Mouse (Mus musculus): ENCODE results near the gene Tkfc. TPM values are rescaled to one million over a fixed set of nuclear protein-coding genes. Genes with fewer than 3 reads are reported as not detected.

Tkfc gene
- polyA plus RNA-seq, 1 experiment from 2014 or later, result 70.8 TPM

GRCm38 (mm10) chr19:10591659-10592377, 13.6 kb downstream of the Tkfc start:
- 91% methylated on average over 6 of the region's 6 CpGs for WGBS
- Histone ChIP-seq H3K9me3 (ENCODE audit: control insufficient read depth, low read length) (no peaks in the 10 kb centered on the region), H3K9ac (ENCODE audit: low read depth, low read length) (no peak overlapping the region), H3K27me3 (replicated peaks; ENCODE audit: control insufficient read depth, insufficient read depth, low read length) (no peaks in the 10 kb centered on the region), H3K4me3 (ENCODE audit: low read length) (no peak overlapping the region), H3K4me1 (ENCODE audit: control insufficient read depth, insufficient read depth, low read length) (no peaks in the 10 kb centered on the region), H3K27ac (ENCODE audit: low read length) (no peak overlapping the region), H3K36me3 (ENCODE audit: control insufficient read depth, insufficient read depth, low read length) (peaks cover 9% of the 10 kb centered on the region), H3K4me2 (ENCODE audit: low read depth, low read length) (no peak overlapping the region)
- no peak for ATAC-seq

GRCm38 (mm10) chr19:10590301-10590700, 15.2 kb downstream of the Tkfc start:
- no peak overlapping the region for H3K4me2 ChIP-seq (ENCODE audit: low read depth, low read length)
- no peak overlapping the region for H3K9ac ChIP-seq (ENCODE audit: low read depth, low read length)
- ATAC-seq, result no peak
- H3K4me1 ChIP-seq (ENCODE audit: control insufficient read depth, insufficient read depth, low read length), result no peaks in the 10 kb centered on the region
- 70% methylated on average over 3 of the region's 3 CpGs for WGBS
- peaks cover 9% of the 10 kb centered on the region for H3K36me3 ChIP-seq (ENCODE audit: control insufficient read depth, insufficient read depth, low read length)
- H3K27me3 ChIP-seq (replicated peaks; ENCODE audit: control insufficient read depth, insufficient read depth, low read length), result no peaks in the 10 kb centered on the region
- H3K4me3 ChIP-seq (ENCODE audit: low read length), result no peak overlapping the region
- no peaks in the 10 kb centered on the region for H3K9me3 ChIP-seq (ENCODE audit: control insufficient read depth, low read length)
- H3K27ac ChIP-seq (ENCODE audit: low read length), result no peak overlapping the region

DNA sequence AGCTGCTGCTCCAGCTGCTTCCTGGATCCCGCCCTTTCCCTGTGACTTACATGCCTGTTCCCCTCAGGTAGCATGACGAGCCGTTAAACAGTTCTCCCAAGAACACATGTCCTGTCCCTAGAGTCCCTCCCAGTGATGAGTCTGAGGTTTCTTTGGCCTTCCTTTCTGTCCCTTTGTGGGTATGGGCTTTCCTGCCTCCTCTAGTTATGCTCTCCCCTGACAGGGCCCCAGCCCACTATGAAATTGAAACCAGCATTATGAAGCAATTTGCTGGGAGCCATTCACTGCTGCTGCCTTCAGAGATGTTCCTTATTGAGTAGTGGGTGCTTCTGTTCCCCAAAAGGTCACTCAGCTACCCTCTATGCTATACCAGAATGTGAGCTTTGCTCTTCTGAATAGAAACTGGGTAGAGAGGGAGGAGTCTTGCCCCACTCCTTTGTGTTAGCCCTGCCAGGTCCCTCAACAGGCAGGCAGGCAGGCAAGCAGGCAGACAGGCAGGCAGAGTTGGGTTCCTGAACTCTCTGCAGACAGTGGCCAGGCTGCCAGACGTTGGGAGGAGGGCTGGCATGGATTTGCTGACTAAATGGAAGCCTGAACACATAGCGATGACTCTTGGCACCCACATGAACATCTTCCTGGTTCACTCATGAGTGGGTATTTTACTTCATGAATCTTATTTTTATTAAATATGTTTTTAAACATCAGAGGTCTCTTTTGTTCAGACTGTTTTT, 16.2 kb downstream of the Tkfc start:
- Histone ChIP-seq H3K36me3 (ENCODE audit: control insufficient read depth, insufficient read depth, low read length) (peaks cover 9% of the 10 kb centered on the region), H3K9ac (ENCODE audit: low read depth, low read length) (no peak overlapping the region), H3K27me3 (replicated peaks; ENCODE audit: control insufficient read depth, insufficient read depth, low read length) (no peaks in the 10 kb centered on the region), H3K4me2 (ENCODE audit: low read depth, low read length) (no peak overlapping the region), H3K27ac (ENCODE audit: low read length) (no peak overlapping the region; the same call in 1 of the 2 replicates), H3K4me1 (ENCODE audit: control insufficient read depth, insufficient read depth, low read length) (no peaks in the 10 kb centered on the region), H3K4me3 (ENCODE audit: low read length) (no peak overlapping the region), H3K9me3 (ENCODE audit: control insufficient read depth, low read length) (no peaks in the 10 kb centered on the region)
- 57% methylated on average over 5 of the region's 5 CpGs for WGBS
- no peak for ATAC-seq

GRCm38 (mm10) chr19:10587231-10587630, 18.2 kb downstream of the Tkfc start:
- Histone ChIP-seq H3K4me1 (ENCODE audit: control insufficient read depth, insufficient read depth, low read length) (no peaks in the 10 kb centered on the region), H3K4me2 (ENCODE audit: low read depth, low read length) (no peak overlapping the region), H3K9me3 (ENCODE audit: control insufficient read depth, low read length) (no peaks in the 10 kb centered on the region), H3K27me3 (replicated peaks; ENCODE audit: control insufficient read depth, insufficient read depth, low read length) (no peaks in the 10 kb centered on the region), H3K9ac (ENCODE audit: low read depth, low read length) (no peak overlapping the region), H3K4me3 (ENCODE audit: low read length) (no peak overlapping the region), H3K27ac (ENCODE audit: low read length) (no peak overlapping the region), H3K36me3 (ENCODE audit: control insufficient read depth, insufficient read depth, low read length) (peaks cover 4% of the 10 kb centered on the region)
- ATAC-seq, result no peak
- 87% methylated on average over 8 of the region's 8 CpGs for WGBS

- H3K4me2 ChIP-seq (ENCODE audit: low read depth, low read length), result 0 out of 2 replicates have a peak overlapping the region, but pooled peaks have one; percentile 17
- H3K4me1 ChIP-seq (ENCODE audit: control insufficient read depth, insufficient read depth, low read length), result no peaks in the 10 kb centered on the region
- H3K27ac ChIP-seq (ENCODE audit: low read length), result no peak overlapping the region
- H3K27me3 ChIP-seq (replicated peaks; ENCODE audit: control insufficient read depth, insufficient read depth, low read length), result no peaks in the 10 kb centered on the region
- H3K9ac ChIP-seq (ENCODE audit: low read depth, low read length), result no peak overlapping the region
- H3K36me3 ChIP-seq (ENCODE audit: control insufficient read depth, insufficient read depth, low read length), result no peaks in the 10 kb centered on the region; the same call in 1 of the 2 replicates
- 60% methylated on average over 8 of the region's 8 CpGs for WGBS
- H3K9me3 ChIP-seq (ENCODE audit: control insufficient read depth, low read length), result no peaks in the 10 kb centered on the region
- peak; percentile 95 for ATAC-seq
- H3K4me3 ChIP-seq (ENCODE audit: low read length), result no peak overlapping the region
Observed at GRCm38 (mm10) chr19:10585112-10585511, 20.3 kb downstream of the Tkfc start.

- Histone ChIP-seq H3K4me2 (ENCODE audit: low read depth, low read length) (no peak overlapping the region), H3K27me3 (replicated peaks; ENCODE audit: control insufficient read depth, insufficient read depth, low read length) (no peaks in the 10 kb centered on the region), H3K27ac (ENCODE audit: low read length) (no peak overlapping the region), H3K36me3 (ENCODE audit: control insufficient read depth, insufficient read depth, low read length) (no peaks in the 10 kb centered on the region; the same call in 1 of the 2 replicates), H3K4me3 (ENCODE audit: low read length) (no peak overlapping the region), H3K9ac (ENCODE audit: low read depth, low read length) (no peak overlapping the region), H3K4me1 (ENCODE audit: control insufficient read depth, insufficient read depth, low read length) (peaks cover 3% of the 10 kb centered on the region; the same call in 1 of the 2 replicates), H3K9me3 (ENCODE audit: control insufficient read depth, low read length) (no peaks in the 10 kb centered on the region)
- no peak for ATAC-seq
- WGBS, result 70% methylated on average over 7 of the region's 7 CpGs
Observed at GRCm38 (mm10) chr19:10583550-10584146, 21.8 kb downstream of the Tkfc start.

GRCm38 (mm10) chr19:10581984-10582383, 23.5 kb downstream of the Tkfc start:
- Histone ChIP-seq H3K9ac (ENCODE audit: low read depth, low read length) (no peak overlapping the region), H3K27me3 (replicated peaks; ENCODE audit: control insufficient read depth, insufficient read depth, low read length) (no peaks in the 10 kb centered on the region), H3K9me3 (ENCODE audit: control insufficient read depth, low read length) (no peaks in the 10 kb centered on the region), H3K4me1 (ENCODE audit: control insufficient read depth, insufficient read depth, low read length) (peaks cover 4% of the 10 kb centered on the region; the same call in 1 of the 2 replicates), H3K4me3 (ENCODE audit: low read length) (no peak overlapping the region), H3K4me2 (ENCODE audit: low read depth, low read length) (no peak overlapping the region), H3K27ac (ENCODE audit: low read length) (no peak overlapping the region), H3K36me3 (ENCODE audit: control insufficient read depth, insufficient read depth, low read length) (no peaks in the 10 kb centered on the region)
- 84% methylated on average over 6 of the region's 6 CpGs for WGBS
- no peak for ATAC-seq

- H3K27me3 ChIP-seq (replicated peaks; ENCODE audit: control insufficient read depth, insufficient read depth, low read length), result no peaks in the 10 kb centered on the region
Observed at GRCm38 (mm10) chr19:10580761-10581160, 24.7 kb downstream of the Tkfc start.

DNA sequence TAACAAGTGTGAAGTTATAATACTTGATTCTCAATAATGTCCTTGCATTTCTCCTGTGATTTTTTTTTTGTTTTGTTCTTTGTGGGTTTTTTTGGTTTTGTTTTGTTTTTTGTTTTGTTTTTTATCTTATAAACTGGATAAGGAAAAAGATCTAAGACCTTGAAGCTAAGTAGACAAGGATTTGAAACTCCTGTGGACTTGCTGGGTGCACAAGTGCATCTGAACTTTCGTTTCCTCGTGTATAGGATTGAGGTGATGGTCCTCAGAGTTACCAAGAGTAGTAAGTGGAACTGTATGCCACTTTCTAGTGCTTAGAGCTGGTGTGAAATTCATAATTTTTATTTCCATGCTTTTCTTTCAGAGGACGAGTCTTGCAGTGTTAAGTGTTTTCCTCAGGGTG, 25.4 kb downstream of the Tkfc start:
- no peak overlapping the region for H3K4me3 ChIP-seq (ENCODE audit: low read length)
- no peak for ATAC-seq
- no peak overlapping the region for H3K27ac ChIP-seq (ENCODE audit: low read length)
- peaks cover 4% of the 10 kb centered on the region; the same call in 1 of the 2 replicates for H3K4me1 ChIP-seq (ENCODE audit: control insufficient read depth, insufficient read depth, low read length)
- no peaks in the 10 kb centered on the region; the same call in 1 of the 2 replicates for H3K36me3 ChIP-seq (ENCODE audit: control insufficient read depth, insufficient read depth, low read length)
- WGBS, result 84% methylated on average over 3 of the region's 3 CpGs
- no peaks in the 10 kb centered on the region for H3K9me3 ChIP-seq (ENCODE audit: control insufficient read depth, low read length)
- no peak overlapping the region for H3K4me2 ChIP-seq (ENCODE audit: low read depth, low read length)
- H3K27me3 ChIP-seq (replicated peaks; ENCODE audit: control insufficient read depth, insufficient read depth, low read length), result no peaks in the 10 kb centered on the region
- no peak overlapping the region for H3K9ac ChIP-seq (ENCODE audit: low read depth, low read length)

More at GRCm38 (mm10) chr19:10580761-10581160, 24.7 kb downstream of the Tkfc start:
- no peak overlapping the region for H3K27ac ChIP-seq (ENCODE audit: low read length)
- ATAC-seq, result no peak
- no peak overlapping the region for H3K9ac ChIP-seq (ENCODE audit: low read depth, low read length)
- H3K4me2 ChIP-seq (ENCODE audit: low read depth, low read length), result no peak overlapping the region
- 76% methylated on average over 3 of the region's 3 CpGs for WGBS
- H3K4me3 ChIP-seq (ENCODE audit: low read length), result no peak overlapping the region
- no peaks in the 10 kb centered on the region for H3K36me3 ChIP-seq (ENCODE audit: control insufficient read depth, insufficient read depth, low read length)
- peaks cover 4% of the 10 kb centered on the region; the same call in 1 of the 2 replicates for H3K4me1 ChIP-seq (ENCODE audit: control insufficient read depth, insufficient read depth, low read length)
- no peaks in the 10 kb centered on the region for H3K9me3 ChIP-seq (ENCODE audit: control insufficient read depth, low read length)
